Mouse (Mus musculus) erythroid progenitor cell, adult 5-6 weeks (primary cell): Measurements from ENCODE around the gene Gm10720. TPM values are rescaled to one million over a fixed set of nuclear protein-coding genes. Genes with fewer than 3 reads are reported as not detected.
"Not testable (repeated sequence)": the region's sequence is repeated elsewhere in the genome, so short reads cannot be mapped to it uniquely, and the experiment has no call there.

Source experiments
- ATAC-seq: replicated peaks from 2 replicates; pipeline ENCODE4 v1.8.0; 2016; ENCODE audit warnings: moderate number of reproducible peaks, mild to moderate bottlenecking, moderate TSS enrichment, inconsistent platforms; ENCODE audit not compliant: poor library complexity, low FRiP score, severe bottlenecking
- total RNA-seq, 2 experiments: library from RNA; stranded (forward) in 1 of 2; stranded (reverse) in 1 of 2; fragments of 150-400 nt in 1 of 2; fragments of 186-747, 209-891 nt in 1 of 2; gene quantifications; 2 replicates each; pipeline versions ENCODE4 v1.2.3 to v1.2.4; 2015 to 2017; ENCODE audit warnings: low replicate concordance in 2 of 2

Gm10720 gene
- total RNA-seq, 2 experiments from 2014 or later: not detected

GRCm38 (mm10) chr9:3023985-3024648 is 8.7 kb downstream of the Gm10720 start:
- not testable (repeated sequence) for ATAC-seq

DNA sequence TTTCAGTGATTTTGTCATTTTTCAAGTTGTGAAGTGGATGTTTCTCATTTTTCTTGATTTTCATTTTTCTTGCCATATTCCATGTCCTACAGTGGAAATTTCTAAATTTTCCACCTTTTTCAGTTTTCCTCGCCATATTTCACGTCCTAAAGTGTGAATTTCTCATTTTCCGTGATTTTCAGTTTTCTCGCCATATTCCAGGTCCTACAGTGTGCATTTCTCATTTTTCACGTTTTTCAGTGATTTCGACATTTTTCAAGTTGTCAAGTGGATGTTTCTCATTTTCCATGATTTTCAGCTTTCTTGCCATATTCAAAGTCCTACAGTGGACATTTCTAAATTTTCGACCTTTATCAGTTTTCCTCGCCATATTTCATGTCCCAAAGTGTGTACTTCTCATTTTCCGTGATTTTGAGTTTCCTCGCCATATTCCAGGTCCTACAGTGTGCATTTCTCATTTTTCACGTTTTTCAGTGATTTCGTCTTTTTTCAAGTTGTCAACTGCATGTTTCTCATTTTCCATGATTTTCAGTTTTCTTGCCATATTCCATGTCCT is 9.5 kb downstream of the Gm10720 start, which contains the start of gene Gm10717:
Gene Gm10717 (plus strand): TSS at position 506 of the 556 bp plus-strand sequence.
- not testable (repeated sequence) for ATAC-seq

- not testable (repeated sequence) for ATAC-seq
Measured at GRCm38 (mm10) chr9:3025653-3026052, 10.2 kb downstream of the Gm10720 start.

GRCm38 (mm10) chr9:3026136-3026535 is 10.7 kb downstream of the Gm10720 start:
- ATAC-seq: not testable (repeated sequence)

- ATAC-seq: not testable (repeated sequence)
Measured at GRCm38 (mm10) chr9:3026741-3027140, 11.3 kb downstream of the Gm10720 start.

GRCm38 (mm10) chr9:3027200-3027599 is 11.7 kb downstream of the Gm10720 start:
- not testable (repeated sequence) for ATAC-seq

DNA sequence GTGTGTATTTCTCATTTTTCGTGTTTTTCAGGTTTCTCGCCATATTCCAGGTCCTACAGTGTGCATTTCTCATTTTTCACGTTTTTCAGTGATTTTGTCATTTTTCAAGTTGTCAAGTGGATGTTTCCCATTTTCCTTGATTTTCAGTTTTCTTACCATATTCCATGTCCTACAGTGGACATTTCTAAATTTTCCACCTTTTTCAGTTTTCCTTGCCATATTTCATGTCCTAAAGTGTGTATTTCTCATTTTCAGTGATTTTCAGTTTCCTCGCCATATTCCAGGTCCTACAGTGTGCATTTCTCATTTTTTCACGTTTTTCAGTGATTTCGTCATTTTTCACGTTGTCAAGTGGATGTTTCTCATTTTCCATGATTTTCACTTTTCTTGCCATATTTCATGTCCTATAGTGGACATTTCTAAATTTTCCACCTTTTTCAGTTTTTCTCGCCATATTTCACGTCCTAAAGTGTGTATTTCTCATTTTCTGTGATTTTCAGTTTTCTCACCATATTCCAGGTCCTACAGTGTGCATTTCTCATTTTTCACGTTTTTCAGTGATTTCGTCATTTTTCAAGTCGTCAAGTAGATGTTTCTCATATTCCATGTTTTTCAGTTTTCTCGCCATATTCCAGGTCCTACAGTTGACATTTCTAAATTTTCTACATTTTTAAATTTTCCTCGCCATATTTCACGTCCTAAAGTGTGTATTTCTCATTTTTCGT is 14.0 kb downstream of the Gm10720 start:
- ATAC-seq: not testable (repeated sequence)

- ATAC-seq: not testable (repeated sequence)
Measured at GRCm38 (mm10) chr9:3030677-3031318, 15.3 kb downstream of the Gm10720 start.

- not testable (repeated sequence) for ATAC-seq
Measured at GRCm38 (mm10) chr9:3034299-3034698, 18.8 kb downstream of the Gm10720 start, which contains the start of gene Gm17535. TSS of gene Gm17535 (plus strand) at chr9:3034599.

DNA sequence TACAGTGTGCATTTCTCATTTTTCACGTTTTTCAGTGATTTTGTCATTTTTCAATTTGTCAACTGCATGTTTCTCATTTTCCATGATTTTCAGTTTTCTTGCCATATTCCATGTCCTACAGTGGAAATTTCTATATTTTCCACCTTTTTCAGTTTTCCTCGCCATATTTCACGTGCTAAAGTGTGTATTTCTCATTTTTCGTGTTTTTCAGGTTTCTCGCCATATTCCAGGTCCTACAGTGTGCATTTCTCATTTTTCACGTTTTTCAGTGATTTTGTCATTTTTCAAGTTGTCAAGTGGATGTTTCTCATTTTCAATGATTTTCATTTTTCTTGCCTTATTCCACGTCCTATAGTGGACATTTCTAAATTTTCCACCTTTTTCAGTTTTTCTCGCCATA is 21.1 kb downstream of the Gm10720 start, which contains the start of gene Gm10715:
Gene Gm10715 (plus strand): TSS at position 301 of the 400 bp plus-strand sequence.
- not testable (repeated sequence) for ATAC-seq

- not testable (repeated sequence) for ATAC-seq
Measured at GRCm38 (mm10) chr9:3038161-3038560, 22.7 kb downstream of the Gm10720 start.

Other genes starting within 250 kb of the Gm10720 start
- not detected in 2 replicates for gene Gm10722, start 14.7 kb upstream of the Gm10720 start, total RNA-seq (2015; ENCODE audit: low replicate concordance)
- not detected in 2 replicates for gene Gm10722, start 14.7 kb upstream of the Gm10720 start, total RNA-seq (2017; ENCODE audit: low replicate concordance)
- gene Gm11168, start 12.3 kb upstream of the Gm10720 start, total RNA-seq (2015; ENCODE audit: low replicate concordance): not detected in 2 replicates
- 4.9 TPM in 1 of 2 replicates, not detected in the other for gene Gm11168, start 12.3 kb upstream of the Gm10720 start, total RNA-seq (2017; ENCODE audit: low replicate concordance)
- gene Gm10721, start 2.5 kb upstream of the Gm10720 start, total RNA-seq (2015; ENCODE audit: low replicate concordance): not detected in 2 replicates
- gene Gm10721, start 2.5 kb upstream of the Gm10720 start, total RNA-seq (2017; ENCODE audit: low replicate concordance): 0.51 TPM in 1 of 2 replicates, not detected in the other
- not detected in 2 replicates for gene Gm10719, start 1.8 kb downstream of the Gm10720 start, total RNA-seq (2015; ENCODE audit: low replicate concordance)
- 18.1 and 20.0 TPM in 2 replicates for gene Gm10719, start 1.8 kb downstream of the Gm10720 start, total RNA-seq (2017; ENCODE audit: low replicate concordance)
- gene Gm10718, start 7.9 kb downstream of the Gm10720 start, total RNA-seq (2015; ENCODE audit: low replicate concordance): 7.2 TPM in 1 of 2 replicates, not detected in the other
- 7.4 and 10.2 TPM in 2 replicates for gene Gm10718, start 7.9 kb downstream of the Gm10720 start, total RNA-seq (2017; ENCODE audit: low replicate concordance)
- 4.6 TPM in 1 of 2 replicates, not detected in the other for gene Gm10717, start 9.8 kb downstream of the Gm10720 start, total RNA-seq (2015; ENCODE audit: low replicate concordance)
- gene Gm10717, start 9.8 kb downstream of the Gm10720 start, total RNA-seq (2017; ENCODE audit: low replicate concordance): 11.3 and 12.7 TPM in 2 replicates
- not detected in 2 replicates for gene Gm17535, start 18.9 kb downstream of the Gm10720 start, total RNA-seq (2015; ENCODE audit: low replicate concordance)
- 1.5 TPM in 1 of 2 replicates, not detected in the other for gene Gm17535, start 18.9 kb downstream of the Gm10720 start, total RNA-seq (2017; ENCODE audit: low replicate concordance)
- gene Gm10715, start 21.2 kb downstream of the Gm10720 start, total RNA-seq (2015; ENCODE audit: low replicate concordance): not detected in 2 replicates
- gene Gm10715, start 21.2 kb downstream of the Gm10720 start, total RNA-seq (2017; ENCODE audit: low replicate concordance): 3.3 TPM in 1 of 2 replicates, not detected in the other